10 mouse cellular contexts compared by ENCODE assay signal in the genomic region with DNA sequence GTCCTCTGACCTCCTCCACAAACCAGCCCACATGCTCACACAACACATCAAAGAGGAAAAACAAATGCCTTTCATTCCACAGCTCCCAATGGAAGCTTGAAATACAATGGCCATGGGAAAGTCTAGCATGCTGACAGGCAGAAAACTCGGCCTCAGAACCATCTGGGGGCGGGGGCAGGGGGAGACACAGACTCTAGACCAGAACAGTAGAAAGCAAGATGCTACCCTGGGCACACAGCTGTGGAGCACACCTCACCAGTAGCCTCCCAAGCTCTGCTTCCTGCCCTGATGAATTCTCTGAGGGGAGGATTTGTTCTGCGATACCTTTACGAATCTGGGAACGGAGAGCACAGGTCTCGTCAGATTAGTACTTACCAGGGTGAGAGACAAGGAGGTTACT. TPM values are rescaled to one million over a fixed set of nuclear protein-coding genes. Genes with fewer than 3 reads are reported as not detected.
DNase-seq lines count a peak whose midpoint lies in the region; ATAC-seq and TF ChIP-seq lines count a peak whose summit lies in the region.
"Had no signal": no experiment of that assay in that cellular context is flagged by ENCODE, and none has a peak within 500 bp of the region (broad histone marks: within the 10 kb centered on the region; RNA-seq: fewer than 3 reads in every experiment).

No protein-coding gene starts in this region.

- peaks cover 48% of the 10 kb centered on the region for H3K4me1 ChIP-seq in kidney, embryonic 15.5 days
- H3K4me1 ChIP-seq in embryonic facial prominence, embryonic 14.5 days (ENCODE audit: control insufficient read depth, insufficient read depth, low read length) = peaks cover 36% of the 10 kb centered on the region
- H3K4me1 ChIP-seq in forebrain, postnatal 0 days (ENCODE audit: insufficient read depth) = peaks cover 16% of the 10 kb centered on the region
- peaks cover 28% of the 10 kb centered on the region for H3K4me1 ChIP-seq in neural tube, embryonic 14.5 days (ENCODE audit: control insufficient read depth, insufficient read depth, low read length)

- WGBS in kidney, embryonic 15.5 days = 55% methylated on average over 6 of the region's 6 CpGs
- WGBS in embryonic facial prominence, embryonic 14.5 days = 30% methylated on average over 6 of the region's 6 CpGs
- whole genome bisulfite sequencing in forebrain, postnatal 0 days = 36% methylated on average over 6 of the region's 6 CpGs
- 32% methylated on average over 6 of the region's 6 CpGs for WGBS in neural tube, embryonic 14.5 days

- 0 out of 2 replicates have a peak overlapping the region, but pooled peaks have one; percentile 41 for H3K27ac ChIP-seq in kidney, embryonic 15.5 days
- peak overlapping the region; percentile 69 for H3K27ac ChIP-seq in embryonic facial prominence, embryonic 14.5 days (replicated peaks; ENCODE audit: low read depth, low read length)
- H3K27ac ChIP-seq in forebrain, postnatal 0 days (ENCODE audit: low read depth, low read length) = peak overlapping the region; percentile 66
- peak overlapping the region; percentile 77 for H3K27ac ChIP-seq in neural tube, embryonic 14.5 days (ENCODE audit: low read depth, low read length)

- H3K4me3 ChIP-seq in kidney, embryonic 15.5 days (replicated peaks) = no peak overlapping the region
- H3K4me3 ChIP-seq in embryonic facial prominence, embryonic 14.5 days (ENCODE audit: low read depth, low read length) = no peak overlapping the region
- H3K4me3 ChIP-seq in forebrain, postnatal 0 days (ENCODE audit: low read depth, low read length) = no peak overlapping the region
- H3K4me3 ChIP-seq in neural tube, embryonic 14.5 days (ENCODE audit: low read depth, low read length) = no peak overlapping the region
- H3K4me3 ChIP-seq: erythroblast, embryonic 14.5 days had no signal

- H3K9me3 ChIP-seq in kidney, embryonic 15.5 days (replicated peaks) = no peaks in the 10 kb centered on the region
- H3K9me3 ChIP-seq in embryonic facial prominence, embryonic 14.5 days (ENCODE audit: control insufficient read depth, low read length) = no peaks in the 10 kb centered on the region
- no peaks in the 10 kb centered on the region for H3K9me3 ChIP-seq in forebrain, postnatal 0 days (ENCODE audit: low read length)
- H3K9me3 ChIP-seq in neural tube, embryonic 14.5 days (ENCODE audit: control insufficient read depth, low read length) = no peaks in the 10 kb centered on the region

- H3K9ac ChIP-seq in kidney, embryonic 15.5 days = no peak overlapping the region
- no peak overlapping the region for H3K9ac ChIP-seq in embryonic facial prominence, embryonic 14.5 days (ENCODE audit: low read depth, low read length)
- no peak overlapping the region; the same call in 1 of the 2 replicates for H3K9ac ChIP-seq in forebrain, postnatal 0 days
- no peak overlapping the region for H3K9ac ChIP-seq in neural tube, embryonic 14.5 days (replicated peaks; ENCODE audit: low read depth, low read length)

- H3K27me3 ChIP-seq in kidney, embryonic 15.5 days = no peaks in the 10 kb centered on the region
- no peaks in the 10 kb centered on the region for H3K27me3 ChIP-seq in embryonic facial prominence, embryonic 14.5 days (replicated peaks; ENCODE audit: control insufficient read depth, insufficient read depth, low read length)
- H3K27me3 ChIP-seq in forebrain, postnatal 0 days (ENCODE audit: insufficient read depth, low read length) = no peaks in the 10 kb centered on the region
- no peaks in the 10 kb centered on the region for H3K27me3 ChIP-seq in neural tube, embryonic 14.5 days (ENCODE audit: control insufficient read depth, insufficient read depth, low read length)

- TF ChIP-seq CTCF in forebrain, postnatal 0 days (IDR thresholded peaks at IDR 0.05; ENCODE audit: low read depth) = no peak

- intact Hi-C loops in gastrocnemius, postnatal 36 days (cut with DNase I) = no loop called here

- no peak for ATAC-seq in kidney, embryonic 15.5 days (replicated peaks; ENCODE audit: low FRiP score)
- peak; percentile 32 for ATAC-seq in embryonic facial prominence, embryonic 14.5 days (ENCODE audit: low read depth)
- peak; percentile 11; the same call in 1 of the 2 replicates for ATAC-seq in forebrain, postnatal 0 days
- ATAC-seq in neural tube, embryonic 14.5 days (ENCODE audit: low read depth) = peak; percentile 21; the same call in 1 of the 2 replicates

- no peak overlapping the region for H3K4me2 ChIP-seq in kidney, embryonic 15.5 days
- no peak overlapping the region for H3K4me2 ChIP-seq in embryonic facial prominence, embryonic 14.5 days (ENCODE audit: low read depth, low read length)
- H3K4me2 ChIP-seq in forebrain, postnatal 0 days (ENCODE audit: low read depth) = no peak overlapping the region
- H3K4me2 ChIP-seq in neural tube, embryonic 14.5 days (ENCODE audit: low read depth, low read length) = no peak overlapping the region
- H3K4me2 ChIP-seq: liver, embryonic 11.5 days had no signal

- peaks cover 50% of the 10 kb centered on the region for H3K36me3 ChIP-seq in kidney, embryonic 15.5 days
- H3K36me3 ChIP-seq in embryonic facial prominence, embryonic 14.5 days (ENCODE audit: control insufficient read depth, insufficient read depth, low read length) = peaks cover 21% of the 10 kb centered on the region
- H3K36me3 ChIP-seq in forebrain, postnatal 0 days (ENCODE audit: insufficient read depth) = peaks cover 10% of the 10 kb centered on the region; the same call in 1 of the 2 replicates
- 0 out of 2 replicates have a peak, but pooled peaks cover 4% of the 10 kb centered on the region for H3K36me3 ChIP-seq in neural tube, embryonic 14.5 days (ENCODE audit: control insufficient read depth, insufficient read depth, low read length)

- no peak for DNase-seq in kidney, adult 18-20 months
- DNase-seq in embryonic facial prominence, embryonic 14.5 days (ENCODE audit: low spot score) = no peak
- no peak for DNase-seq in forebrain, postnatal 0 days
- DNase-seq in layer of hippocampus, postnatal 10 days (ENCODE audit: low spot score in 2 of 2) = no peak
- DNase-seq in gastrocnemius, postnatal 36 days = no peak
- DNase-seq in adrenal gland, adult 18-20 months (ENCODE audit: low spot score in 2 of 2) = no peak

RNA-seq across cellular contexts. Expression of gene Tet3, which starts 31.4 kb away (rescaled TPM):
- 51.0 and 51.4 TPM in 2 replicates for polyA plus RNA-seq in kidney, embryonic 15.5 days (2015; fragmentation: Nextera tagmentation; extraction: Ambion mirVana)
- polyA plus RNA-seq in embryonic facial prominence, embryonic 14.5 days (2014; fragmentation: Nextera tagmentation; extraction: Ambion mirVana) = 32.4 and 37.3 TPM in 2 replicates
- total RNA-seq in forebrain, postnatal 0 days (2014; rRNA removed) = 23.2 and 27.7 TPM in 2 replicates
- 38.0 and 49.4 TPM in 2 replicates for polyA plus RNA-seq in forebrain, postnatal 0 days (2015; fragmentation: Nextera tagmentation; extraction: Ambion mirVana)
- 47.7 and 67.0 TPM in 2 replicates for polyA plus RNA-seq in neural tube, embryonic 14.5 days (2014; fragmentation: Nextera tagmentation; extraction: Ambion mirVana)
- total RNA-seq in layer of hippocampus, postnatal 10 days (2021) = 100 to 1,000 TPM; 102 TPM
- total RNA-seq in gastrocnemius, postnatal 36 days (2021) = 10 to 100 TPM; 21.1 to 23.7 TPM
- total RNA-seq in adrenal gland, adult 18-20 months (2021) = 10 to 100 TPM; 24.2 to 25.7 TPM
